Mouse (Mus musculus) intestine, embryonic 14.5 days (tissue): ENCODE results near the gene Thap3. TPM values are rescaled to one million over a fixed set of nuclear protein-coding genes. Genes with fewer than 3 reads are reported as not detected.
A peak's percentile ranks its signal among the peaks of the same experiment; 100 is the strongest.

Experiments used
- ATAC-seq: fragments of 200-750 bp; cut with Nextera tagmentation; replicated peaks from 2 replicates; pipeline ENCODE4 v1.8.0; 2017; ENCODE audit warnings: low read depth, moderate number of reproducible peaks, moderate TSS enrichment, moderate library complexity; ENCODE audit not compliant: low FRiP score, low TSS enrichment
- DNase-seq: peaks from one replicate; pipeline ENCODE4 v3.0.0-alpha.2; 2018; ENCODE audit warnings: low spot score
- H3K27ac ChIP-seq: fragments of 300-500 bp; sonication (generic); 2 replicates; pipeline ENCODE4 v1.5.1; 2014; ENCODE audit warnings: low read depth, mild to moderate bottlenecking, control low read depth
- H3K27me3 ChIP-seq: fragments of 300-500 bp; sonication (generic); replicated peaks from 2 replicates; pipeline ENCODE4 v1.6.1; 2014; ENCODE audit warnings: low read length, control low read depth; ENCODE audit not compliant: control insufficient read depth, insufficient read depth
- H3K36me3 ChIP-seq: fragments of 300-500 bp; sonication (generic); 2 replicates; pipeline ENCODE4 v1.6.1; 2014; ENCODE audit warnings: low read length, control low read depth; ENCODE audit not compliant: control insufficient read depth, insufficient read depth
- H3K4me1 ChIP-seq: fragments of 300-500 bp; sonication (generic); replicated peaks from 2 replicates; pipeline ENCODE4 v1.6.1; 2014; ENCODE audit warnings: low read length, control low read depth, mixed read lengths; ENCODE audit not compliant: control insufficient read depth, insufficient read depth
- H3K4me2 ChIP-seq: fragments of 300-500 bp; sonication (generic); 2 replicates; pipeline ENCODE4 v1.6.1; 2014; ENCODE audit warnings: low read length
- H3K4me3 ChIP-seq: fragments of 300-500 bp; sonication (generic); 2 replicates; pipeline ENCODE4 v1.5.1; 2014; ENCODE audit warnings: low read depth, low read length, control low read depth, mixed read lengths
- H3K9ac ChIP-seq: fragments of 300-500 bp; sonication (generic); 2 replicates; pipeline ENCODE4 v1.6.1; 2014; ENCODE audit warnings: mild to moderate bottlenecking, low read length
- H3K9me3 ChIP-seq: fragments of 300-500 bp; sonication (generic); 2 replicates; pipeline ENCODE4 v1.6.1; 2016; ENCODE audit warnings: low read length, control low read depth; ENCODE audit not compliant: control insufficient read depth
- WGBS: fragments of 180-500 bp; shearing (Covaris S2); extraction: QIAGEN DNeasy Blood & Tissue Kit; methylation state at CpG from one replicate; pipeline ENCODE4 v1.1.7; 2014; 5-methylcytosine and 5-hydroxymethylcytosine counted together
- polyA plus RNA-seq: library from polyadenylated mRNA; unstranded; fragments of >200 nt; fragmentation: Nextera tagmentation; extraction: Ambion mirVana; gene quantifications from 2 replicates; pipeline ENCODE4 v1.2.1, GENCODE M21; 2014

Thap3 gene
- polyA plus RNA-seq, 1 experiment from 2014 or later: 29.8 TPM

- no peaks in the 10 kb centered on the region for H3K27me3 ChIP-seq
- H3K36me3 ChIP-seq: no peaks in the 10 kb centered on the region
- no peak overlapping the region for H3K27ac ChIP-seq
- DNase-seq: no peak
- no peak overlapping the region for H3K4me2 ChIP-seq
- H3K4me1 ChIP-seq: peaks cover 12% of the 10 kb centered on the region
- no peak overlapping the region for H3K4me3 ChIP-seq
- H3K9me3 ChIP-seq: no peaks in the 10 kb centered on the region
- WGBS: 78% methylated on average over 3 of the region's 3 CpGs
- ATAC-seq: no peak
- H3K9ac ChIP-seq: no peak overlapping the region
Measured at GRCm38 (mm10) chr4:151938089-151938488, 50.7 kb downstream of the Thap3 start.

DNA sequence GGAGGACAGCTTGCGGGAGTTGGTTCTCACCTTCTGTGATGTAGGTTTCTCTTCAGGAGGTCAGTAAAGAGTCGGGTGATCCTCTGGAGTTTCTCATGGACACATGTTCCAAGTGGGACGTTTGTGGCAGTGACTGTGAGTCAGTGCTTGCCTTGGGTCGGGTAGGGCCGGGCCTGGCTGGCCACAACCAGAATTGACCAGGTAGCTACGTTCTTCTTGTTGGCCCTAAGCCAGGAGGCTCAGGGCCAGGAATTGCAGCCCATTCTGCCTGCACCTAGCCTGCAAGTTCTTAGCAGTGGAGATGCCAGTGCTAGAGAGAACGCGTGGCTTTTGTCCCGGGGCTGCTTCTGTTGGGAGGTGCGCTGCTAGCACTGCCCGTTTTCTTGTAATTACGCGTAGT lies 51.4 kb downstream of the Thap3 start:
- no peak for DNase-seq
- 89% methylated on average over 13 of the region's 13 CpGs for WGBS
- no peaks in the 10 kb centered on the region for H3K9me3 ChIP-seq
- H3K27ac ChIP-seq: no peak overlapping the region
- no peak for ATAC-seq
- no peaks in the 10 kb centered on the region for H3K36me3 ChIP-seq
- H3K4me2 ChIP-seq: no peak overlapping the region
- H3K4me3 ChIP-seq: no peak overlapping the region
- no peaks in the 10 kb centered on the region for H3K27me3 ChIP-seq
- H3K9ac ChIP-seq: no peak overlapping the region
- peaks cover 12% of the 10 kb centered on the region for H3K4me1 ChIP-seq

- Histone ChIP-seq H3K4me1 (peaks cover 12% of the 10 kb centered on the region), H3K27me3 (no peaks in the 10 kb centered on the region), H3K36me3 (no peaks in the 10 kb centered on the region), H3K9me3 (no peaks in the 10 kb centered on the region), H3K4me3 (peak overlapping the region; percentile 99), H3K27ac (0 out of 2 replicates have a peak overlapping the region, but pooled peaks have one; percentile 51), H3K9ac (peak overlapping the region; percentile 92), H3K4me2 (peak overlapping the region; percentile 97)
- no peak for ATAC-seq
- WGBS: under 1% methylated on average over 23 of the region's 23 CpGs
- peak; percentile 61 for DNase-seq
Measured at GRCm38 (mm10) chr4:151934215-151934572, 54.6 kb downstream of the Thap3 start.

DNA sequence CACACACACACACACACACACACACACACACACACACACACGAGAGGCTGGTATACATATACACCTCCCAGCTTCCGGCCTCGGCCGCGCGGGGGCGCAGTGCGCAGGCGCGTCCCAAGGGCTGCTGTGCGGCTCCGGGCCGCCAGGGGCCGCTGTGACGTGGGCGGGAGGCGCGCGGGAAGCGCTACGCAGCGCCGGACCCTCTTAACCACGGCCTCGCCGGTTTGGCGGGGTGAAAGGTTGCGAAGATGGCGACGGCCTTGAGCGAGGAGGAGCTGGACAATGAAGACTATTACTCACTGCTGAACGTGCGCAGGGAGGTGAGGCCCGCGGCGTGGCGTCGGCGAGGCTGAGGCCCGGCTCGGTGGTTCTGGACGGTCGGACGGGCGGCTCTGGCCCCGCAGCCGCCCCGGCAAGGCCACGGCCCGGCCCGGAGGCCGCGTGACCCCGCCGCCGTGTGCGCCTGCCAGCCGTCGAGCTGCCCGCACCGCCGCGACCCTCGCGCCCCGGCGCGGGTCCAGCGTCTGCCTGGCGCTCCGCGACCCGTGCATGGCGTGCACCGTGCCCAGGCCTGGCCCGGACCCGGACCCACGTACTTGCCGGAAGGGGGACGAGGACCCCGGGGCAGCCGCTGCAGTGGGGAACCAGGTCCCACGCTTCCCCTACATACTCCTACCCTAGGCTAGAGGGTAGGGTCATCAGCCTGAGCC lies 55.1 kb downstream of the Thap3 start, which contains the start of gene Dnajc11:
Gene Dnajc11, plus strand, starts transcription at position 187 of the 710 bp plus-strand sequence.
- H3K4me2 ChIP-seq: peak within 1 kb of the TSS; percentile 97
- peaks cover 12% of the 10 kb centered on the region for H3K4me1 ChIP-seq
- WGBS: under 1% methylated on average over 83 of the region's 83 CpGs
- H3K27me3 ChIP-seq: no peaks in the 10 kb centered on the region
- H3K36me3 ChIP-seq: no peaks in the 10 kb centered on the region
- peak within 1 kb of the TSS; percentile 92 for H3K9ac ChIP-seq
- peak within 1 kb of the TSS; percentile 51; the same call in 1 of the 2 replicates for H3K27ac ChIP-seq
- no peaks in the 10 kb centered on the region for H3K9me3 ChIP-seq
- ATAC-seq (peak; percentile 93), DNase-seq (peak; percentile 98)
- peak within 1 kb of the TSS; percentile 99 for H3K4me3 ChIP-seq

Other genes starting within 250 kb of the Thap3 start
- 85.7 and 88.1 TPM in 2 replicates for gene Camta1, start 127.1 kb downstream of the Thap3 start, polyA plus RNA-seq
- 72.7 and 76.7 TPM in 2 replicates for gene Dnajc11, start 55.3 kb downstream of the Thap3 start, polyA plus RNA-seq
- gene Phf13, start 7.3 kb upstream of the Thap3 start, polyA plus RNA-seq: 23.1 and 24.5 TPM in 2 replicates
- 5.9 and 6.1 TPM in 2 replicates for gene Klhl21, start 19.8 kb upstream of the Thap3 start, polyA plus RNA-seq
- 16.3 and 28.0 TPM in 2 replicates for gene Zbtb48, start 38.7 kb upstream of the Thap3 start, polyA plus RNA-seq
- 0.14 and 0.17 TPM in 2 replicates for gene Tas1r1, start 49.6 kb upstream of the Thap3 start, polyA plus RNA-seq
- 34.9 and 36.0 TPM in 2 replicates for gene Nol9, start 50.3 kb upstream of the Thap3 start, polyA plus RNA-seq
- 9.0 and 9.2 TPM in 2 replicates for gene Plekhg5, start 83.5 kb upstream of the Thap3 start, polyA plus RNA-seq
- 0.97 and 0.98 TPM in 2 replicates for gene Tnfrsf25, start 126.9 kb upstream of the Thap3 start, polyA plus RNA-seq
- 22.8 and 24.2 TPM in 2 replicates for gene Espn, start 163.4 kb upstream of the Thap3 start, polyA plus RNA-seq
- not detected in 2 replicates for gene Hes2, start 169.9 kb upstream of the Thap3 start, polyA plus RNA-seq
- 61.5 and 69.7 TPM in 2 replicates for gene Acot7, start 189.1 kb upstream of the Thap3 start, polyA plus RNA-seq